Mouse (Mus musculus) small intestine, adult 2 months (tissue): ENCODE results near the gene Gm10717. TPM values are rescaled to one million over a fixed set of nuclear protein-coding genes. Genes with fewer than 3 reads are reported as not detected.
"Not testable (repeated sequence)": the region's sequence is repeated elsewhere in the genome, so short reads cannot be mapped to it uniquely, and the experiment has no call there.

Experiments
- H3K27ac ChIP-seq: fragments of 200-500 bp; 2 replicates; pipeline ENCODE4 v1.5.1; 2012; ENCODE audit warnings: low read depth, low read length, control low read depth, inconsistent platforms; ENCODE audit not compliant: insufficient read depth
- H3K27me3 ChIP-seq: fragments of 200-500 bp; 2 replicates; pipeline ENCODE4 v1.6.1; 2012; ENCODE audit warnings: mild to moderate bottlenecking, moderate library complexity, low read length, inconsistent platforms; ENCODE audit not compliant: control insufficient read depth, insufficient read depth
- H3K36me3 ChIP-seq: fragments of 200-500 bp; 2 replicates; pipeline ENCODE4 v1.6.1; 2012; ENCODE audit warnings: mild to moderate bottlenecking, low read length, control low read depth, inconsistent platforms; ENCODE audit not compliant: control insufficient read depth, insufficient read depth
- H3K4me1 ChIP-seq: fragments of 200-500 bp; 2 replicates; pipeline ENCODE4 v1.6.1; 2012; ENCODE audit warnings: low read length, inconsistent platforms, mixed read lengths; ENCODE audit not compliant: control insufficient read depth, insufficient read depth, insufficient read length
- H3K4me3 ChIP-seq: fragments of 200-500 bp; 2 replicates; pipeline ENCODE4 v1.5.1; 2012; ENCODE audit warnings: low read depth, mild to moderate bottlenecking, control low read depth, inconsistent platforms, low read length, moderate library complexity
- WGBS: fragments of 180-500 bp; shearing (Covaris S2); methylation state at CpG from one replicate; pipeline ENCODE4 v1.1.7; 2018; 5-methylcytosine and 5-hydroxymethylcytosine counted together
- polyA plus RNA-seq: library from polyadenylated mRNA; depleted of rRNA; stranded (reverse); fragments of >200 nt; gene quantifications from 2 replicates; pipeline ENCODE4 v1.2.3, GENCODE M21; 2012; rRNA removed

Gene Gm10717
- polyA plus RNA-seq: not detected in 2 replicates

DNA sequence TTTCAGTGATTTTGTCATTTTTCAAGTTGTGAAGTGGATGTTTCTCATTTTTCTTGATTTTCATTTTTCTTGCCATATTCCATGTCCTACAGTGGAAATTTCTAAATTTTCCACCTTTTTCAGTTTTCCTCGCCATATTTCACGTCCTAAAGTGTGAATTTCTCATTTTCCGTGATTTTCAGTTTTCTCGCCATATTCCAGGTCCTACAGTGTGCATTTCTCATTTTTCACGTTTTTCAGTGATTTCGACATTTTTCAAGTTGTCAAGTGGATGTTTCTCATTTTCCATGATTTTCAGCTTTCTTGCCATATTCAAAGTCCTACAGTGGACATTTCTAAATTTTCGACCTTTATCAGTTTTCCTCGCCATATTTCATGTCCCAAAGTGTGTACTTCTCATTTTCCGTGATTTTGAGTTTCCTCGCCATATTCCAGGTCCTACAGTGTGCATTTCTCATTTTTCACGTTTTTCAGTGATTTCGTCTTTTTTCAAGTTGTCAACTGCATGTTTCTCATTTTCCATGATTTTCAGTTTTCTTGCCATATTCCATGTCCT, at the start of gene Gm10717:
Gene Gm10717 (plus strand): TSS at position 506 of the 556 bp plus-strand sequence.
- not testable (repeated sequence) for H3K4me3 ChIP-seq, H3K27me3 ChIP-seq, H3K4me1 ChIP-seq, H3K27ac ChIP-seq, H3K36me3 ChIP-seq
- WGBS: 71% methylated on average over 12 of the region's 12 CpGs

DNA sequence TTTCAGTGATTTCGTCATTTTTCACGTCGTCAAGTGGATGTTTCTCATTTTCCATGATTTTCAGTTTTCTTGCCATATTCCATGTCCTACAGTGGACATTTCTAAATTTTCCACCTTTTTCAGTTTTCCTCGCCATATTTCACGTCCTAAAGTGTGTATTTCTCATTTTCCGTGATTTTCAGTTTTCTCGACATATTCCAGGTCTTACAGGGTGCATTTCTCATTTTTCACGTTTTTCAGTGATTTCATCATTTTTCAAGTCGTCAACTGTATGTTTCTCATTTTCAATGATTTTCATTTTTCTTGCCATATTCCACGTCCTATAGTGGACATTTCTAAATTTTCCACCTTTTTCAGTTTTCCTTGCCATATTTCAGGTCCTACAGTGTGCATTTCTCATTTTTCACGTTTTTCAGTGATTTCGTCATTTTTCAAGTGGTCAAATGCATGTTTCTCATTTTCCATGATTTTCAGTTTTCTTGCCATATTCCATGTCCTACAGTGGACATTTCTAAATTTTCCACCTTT, 24.7 kb upstream of the Gm10717 start, which contains the start of gene Gm10722:
Gene Gm10722 (plus strand): TSS at position 478 of the 528 bp plus-strand sequence.
- not testable (repeated sequence) for H3K27ac ChIP-seq, H3K4me1 ChIP-seq, H3K4me3 ChIP-seq, H3K36me3 ChIP-seq, H3K27me3 ChIP-seq
- 75% methylated on average over 12 of the region's 12 CpGs for WGBS

- H3K36me3 ChIP-seq, H3K4me1 ChIP-seq, H3K27me3 ChIP-seq, H3K4me3 ChIP-seq, H3K27ac ChIP-seq: not testable (repeated sequence)
- WGBS: 67% methylated on average over 8 of the region's 8 CpGs
Measured at GRCm38 (mm10) chr9:3001006-3001405, 24.2 kb upstream of the Gm10717 start.

DNA sequence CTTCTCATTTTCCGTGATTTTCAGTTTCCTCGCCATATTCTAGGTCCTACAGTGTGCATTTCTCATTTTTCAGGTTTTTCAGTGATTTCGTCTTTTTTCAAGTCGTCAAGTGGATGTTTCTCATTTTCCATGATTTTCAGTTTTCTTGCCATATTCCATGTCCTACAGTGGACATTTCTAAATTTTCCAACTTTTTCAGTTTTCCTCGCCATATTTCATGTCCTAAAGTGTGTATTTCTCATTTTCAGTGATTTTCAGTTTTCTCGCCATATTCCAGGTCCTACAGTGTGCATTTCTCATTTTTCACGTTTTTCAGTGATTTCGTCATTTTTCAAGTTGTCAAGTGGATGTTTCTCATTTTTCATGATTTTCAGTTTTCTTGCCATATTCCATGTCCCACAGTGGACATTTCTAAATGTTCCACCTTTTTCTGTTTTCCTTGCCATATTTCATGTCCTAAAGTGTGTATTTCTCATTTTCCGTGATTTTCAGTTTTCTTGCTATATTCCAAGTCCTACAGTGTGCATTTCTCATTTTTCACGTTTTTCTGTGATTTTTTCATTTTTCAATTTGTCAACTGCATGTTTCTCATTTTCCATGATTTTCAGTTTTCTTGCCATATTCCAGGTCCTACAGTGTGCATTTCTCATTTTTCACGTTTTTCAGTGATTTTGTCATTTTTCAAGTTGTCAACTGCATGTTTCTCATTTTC, 23.1 kb upstream of the Gm10717 start:
- 71% methylated on average over 9 of the region's 11 CpGs for WGBS
- not testable (repeated sequence) for H3K27me3 ChIP-seq

GRCm38 (mm10) chr9:3002794-3003396, 22.3 kb upstream of the Gm10717 start, which contains the start of gene Gm11168:
Gene Gm11168 (plus strand): TSS chr9:3003346.
- not testable (repeated sequence) for H3K27me3 ChIP-seq, H3K27ac ChIP-seq, H3K4me3 ChIP-seq, H3K36me3 ChIP-seq, H3K4me1 ChIP-seq
- 77% methylated on average over 6 of the region's 14 CpGs for WGBS

More for the DNA sequence above, 23.1 kb upstream of the Gm10717 start:
- H3K27ac ChIP-seq, H3K4me1 ChIP-seq, H3K36me3 ChIP-seq, H3K4me3 ChIP-seq: not testable (repeated sequence)

GRCm38 (mm10) chr9:3006179-3006578, 19.0 kb upstream of the Gm10717 start:
- not testable (repeated sequence) for H3K36me3 ChIP-seq, H3K4me1 ChIP-seq, H3K27ac ChIP-seq, H3K27me3 ChIP-seq, H3K4me3 ChIP-seq
- 77% methylated on average over 1 of the region's 5 CpGs for WGBS

DNA sequence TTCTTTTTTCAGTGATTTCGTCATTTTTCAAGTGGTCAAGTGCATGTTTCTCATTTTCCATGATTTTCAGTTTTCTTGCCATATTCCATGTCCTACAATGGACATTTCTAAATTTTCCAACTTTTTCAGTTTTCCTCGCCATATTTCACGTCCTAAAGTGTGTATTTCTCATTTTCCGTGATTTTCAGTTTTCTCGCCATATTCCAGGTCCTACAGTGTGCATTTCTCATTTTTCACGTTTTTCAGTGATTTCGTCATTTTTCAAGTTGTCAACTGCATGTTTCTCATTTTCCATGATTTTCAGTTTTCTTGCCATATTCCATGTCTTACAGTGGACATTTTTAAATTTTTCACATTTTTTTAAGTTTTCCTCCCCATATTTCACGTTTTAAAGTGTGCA, 18.6 kb upstream of the Gm10717 start:
- H3K4me1 ChIP-seq, H3K27ac ChIP-seq, H3K4me3 ChIP-seq, H3K27me3 ChIP-seq, H3K36me3 ChIP-seq: not testable (repeated sequence)
- WGBS: 73% methylated on average over 8 of the region's 8 CpGs

DNA sequence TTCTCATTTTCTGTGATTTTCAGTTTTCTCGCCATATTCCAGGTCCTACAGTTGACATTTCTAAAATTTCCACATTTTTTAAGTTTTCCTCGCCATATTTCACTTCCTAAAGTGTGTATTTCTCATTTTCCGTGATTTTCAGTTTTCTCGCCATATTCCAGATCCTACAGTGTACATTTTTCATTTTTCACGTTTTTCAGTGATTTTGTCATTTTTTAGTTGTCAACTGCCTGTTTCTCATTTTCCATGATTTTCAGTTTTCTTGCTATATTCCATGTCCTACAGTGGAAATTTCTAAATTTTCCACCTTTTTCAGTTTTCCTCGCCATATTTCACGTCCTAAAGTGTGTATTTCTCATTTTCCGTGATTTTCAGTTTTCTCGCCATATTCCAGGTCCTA, 17.9 kb upstream of the Gm10717 start:
- H3K27me3 ChIP-seq, H3K36me3 ChIP-seq, H3K4me3 ChIP-seq, H3K27ac ChIP-seq, H3K4me1 ChIP-seq: not testable (repeated sequence)
- 77% methylated on average over 8 of the region's 9 CpGs for WGBS

DNA sequence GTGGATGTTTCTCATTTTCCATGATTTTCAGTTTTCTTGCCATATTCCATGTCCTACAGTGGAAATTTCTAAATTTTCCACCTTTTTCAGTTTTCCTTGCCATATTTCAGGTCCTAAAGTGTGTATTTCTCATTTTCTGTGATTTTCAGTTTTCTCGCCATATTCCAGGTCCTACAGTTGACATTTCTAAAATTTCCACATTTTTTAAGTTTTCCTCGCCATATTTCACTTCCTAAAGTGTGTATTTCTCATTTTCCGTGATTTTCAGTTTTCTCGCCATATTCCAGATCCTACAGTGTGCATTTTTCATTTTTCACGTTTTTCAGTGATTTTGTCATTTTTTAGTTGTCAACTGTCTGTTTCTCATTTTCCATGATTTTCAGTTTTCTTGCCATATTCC, 15.9 kb upstream of the Gm10717 start:
- H3K27me3 ChIP-seq, H3K27ac ChIP-seq, H3K4me1 ChIP-seq, H3K4me3 ChIP-seq, H3K36me3 ChIP-seq: not testable (repeated sequence)
- no CpG with 5 or more reads among the region's 5 CpGs for WGBS

GRCm38 (mm10) chr9:3012054-3012621, 13.1 kb upstream of the Gm10717 start:
- WGBS: 81% methylated on average over 3 of the region's 7 CpGs
- not testable (repeated sequence) for H3K4me1 ChIP-seq

GRCm38 (mm10) chr9:3012733-3013279, 12.4 kb upstream of the Gm10717 start, which contains the start of gene Gm10721:
Gene Gm10721 (plus strand): TSS chr9:3013140.
- not testable (repeated sequence) for H3K4me1 ChIP-seq, H3K4me3 ChIP-seq, H3K27me3 ChIP-seq, H3K27ac ChIP-seq, H3K36me3 ChIP-seq
- WGBS: no CpG with 5 or more reads among the region's 11 CpGs

More at GRCm38 (mm10) chr9:3012054-3012621, 13.1 kb upstream of the Gm10717 start:
- not testable (repeated sequence) for H3K36me3 ChIP-seq, H3K27ac ChIP-seq, H3K4me3 ChIP-seq, H3K27me3 ChIP-seq
